In genomic region chr5:146442767-146443166, GRCm38 (mm10) we compare ENCODE assay signal across 27 mouse cellular contexts. TPM values are rescaled to one million over a fixed set of nuclear protein-coding genes. Genes with fewer than 3 reads are reported as not detected.
A peak's percentile ranks its signal among the peaks of the same experiment; 100 is the strongest.
DNase-seq lines count a peak whose midpoint lies in the region; ATAC-seq lines count a peak whose summit lies in the region.
"Had no signal": no experiment of that assay in that cellular context is flagged by ENCODE, and none has a peak within 500 bp of the region (broad histone marks: within the 10 kb centered on the region; RNA-seq: fewer than 3 reads in every experiment).

No protein-coding gene starts in this region.

- no peaks in the 10 kb centered on the region for H3K36me3 ChIP-seq in liver, embryonic 13.5 days
- H3K36me3 ChIP-seq: embryonic facial prominence, embryonic 15.5 days; heart, embryonic 15.5 days had no signal

- no peak overlapping the region for H3K4me2 ChIP-seq in liver, embryonic 13.5 days
- H3K4me2 ChIP-seq: embryonic facial prominence, embryonic 15.5 days; heart, embryonic 11.5 days; heart, embryonic 15.5 days; hindbrain, embryonic 12.5 days had no signal

- H3K9me3 ChIP-seq in liver, embryonic 13.5 days (replicated peaks): peaks cover 9% of the 10 kb centered on the region; the same call in 1 of the 2 replicates
- H3K9me3 ChIP-seq: embryonic facial prominence, embryonic 15.5 days; heart, embryonic 15.5 days had no signal

- DNase-seq in liver, embryonic 13.5 days: no peak
- no peak for DNase-seq in liver
- peak; percentile 12 to 13 for DNase-seq in right cerebral cortex, postnatal 10 days (ENCODE audit: low spot score in 2 of 2)
- no peak for DNase-seq in right cerebral cortex, postnatal 36 days (ENCODE audit: low spot score in 2 of 2)
- DNase-seq in ZHBTc4 (ENCODE audit: low read depth, low spot score): peak; percentile 51
- DNase-seq in layer of hippocampus, adult 11-12 months (ENCODE audit: low spot score): no peak
- DNase-seq: adrenal gland, adult 2 months; adrenal gland, postnatal 25 days; B cell, adult 2 months; cerebellum, adult 18-20 months; cerebellum, adult 9-11 months; cerebellum, postnatal 36 days; embryo, embryonic 11 days; gastrocnemius, postnatal 36 days; heart, adult 2 months; heart, postnatal 36 days had no signal

- no peak overlapping the region for H3K27ac ChIP-seq in liver, embryonic 13.5 days
- H3K27ac ChIP-seq: embryonic facial prominence, embryonic 15.5 days; forebrain, embryonic 10.5 days; heart, adult 2 months; heart, embryonic 15.5 days; hindbrain, embryonic 12.5 days had no signal

- H3K4me3 ChIP-seq in liver, embryonic 13.5 days (replicated peaks): no peak overlapping the region
- H3K4me3 ChIP-seq: embryonic facial prominence, embryonic 15.5 days; erythroblast, embryonic 14.5 days; forebrain, embryonic 10.5 days; heart, adult 2 months; heart, embryonic 15.5 days; hindbrain, embryonic 12.5 days had no signal

- WGBS in liver, embryonic 13.5 days (ENCODE audit: insufficient replicate concordance): 29% methylated on average over 2 of the region's 2 CpGs

- no peaks in the 10 kb centered on the region for H3K27me3 ChIP-seq in liver, embryonic 13.5 days
- H3K27me3 ChIP-seq: embryonic facial prominence, embryonic 15.5 days; heart, embryonic 15.5 days; hindbrain, embryonic 12.5 days had no signal

- H3K9ac ChIP-seq in liver, embryonic 13.5 days: no peak overlapping the region
- H3K9ac ChIP-seq: embryonic facial prominence, embryonic 15.5 days; heart, embryonic 15.5 days; hindbrain, embryonic 12.5 days had no signal

- no peaks in the 10 kb centered on the region for H3K4me1 ChIP-seq in liver, embryonic 13.5 days (replicated peaks)
- H3K4me1 ChIP-seq: embryonic facial prominence, embryonic 15.5 days; forebrain, embryonic 10.5 days; heart, embryonic 15.5 days; hindbrain, embryonic 12.5 days had no signal

- ATAC-seq in liver, embryonic 13.5 days (ENCODE audit: low read depth): 0 out of 2 replicates have a peak, but pooled peaks have one; percentile 23
- ATAC-seq: CD4-positive, CD25-positive, alpha-beta regulatory T cell, adult 4 months; forebrain, embryonic 14.5 days; hindbrain, embryonic 16.5 days; inflammation-experienced regulatory T-cells, adult 6 months had no signal

RNA-seq across cellular contexts. Expression of gene Gm6408, which starts 39.0 kb away (rescaled TPM):
- polyA plus RNA-seq in liver, embryonic 13.5 days (2015; fragmentation: Nextera tagmentation; extraction: Ambion mirVana): not detected in 2 replicates
- polyA plus RNA-seq: adrenal gland, adult 2 months; CD4-positive, CD25-positive, alpha-beta regulatory T cell, adult 4 months; embryonic facial prominence, embryonic 11.5 days; embryonic facial prominence, embryonic 15.5 days; erythroblast, embryonic 14.5 days; forebrain, embryonic 10.5 days; forebrain, embryonic 14.5 days; heart, adult 2 months; heart, embryonic 11.5 days; heart, embryonic 15.5 days; hindbrain, embryonic 12.5 days; hindbrain, embryonic 16.5 days; inflammation-experienced regulatory T-cells, adult 6 months had no signal

RNA-seq across cellular contexts. Expression of gene Gm6370, which starts 48.4 kb away (rescaled TPM):
- not detected in 2 replicates for polyA plus RNA-seq in liver, embryonic 13.5 days (2015; fragmentation: Nextera tagmentation; extraction: Ambion mirVana)
- polyA plus RNA-seq: adrenal gland, adult 2 months; CD4-positive, CD25-positive, alpha-beta regulatory T cell, adult 4 months; embryonic facial prominence, embryonic 11.5 days; embryonic facial prominence, embryonic 15.5 days; erythroblast, embryonic 14.5 days; forebrain, embryonic 10.5 days; forebrain, embryonic 14.5 days; heart, adult 2 months; heart, embryonic 11.5 days; heart, embryonic 15.5 days; hindbrain, embryonic 12.5 days; hindbrain, embryonic 16.5 days; inflammation-experienced regulatory T-cells, adult 6 months had no signal

RNA-seq across cellular contexts. Expression of gene Wasf3, which starts 58.0 kb away (rescaled TPM):
- 0.05 and 0.10 TPM in 2 replicates for polyA plus RNA-seq in liver, embryonic 13.5 days (2015; fragmentation: Nextera tagmentation; extraction: Ambion mirVana)
- polyA plus RNA-seq: CD4-positive, CD25-positive, alpha-beta regulatory T cell, adult 4 months; erythroblast, embryonic 14.5 days; inflammation-experienced regulatory T-cells, adult 6 months had no signal

RNA-seq across cellular contexts. Expression of gene 4930449I24Rik, which starts 59.4 kb away (rescaled TPM):
- polyA plus RNA-seq in liver, embryonic 13.5 days (2015; fragmentation: Nextera tagmentation; extraction: Ambion mirVana): not detected in 2 replicates
- polyA plus RNA-seq: adrenal gland, adult 2 months; CD4-positive, CD25-positive, alpha-beta regulatory T cell, adult 4 months; embryonic facial prominence, embryonic 11.5 days; embryonic facial prominence, embryonic 15.5 days; erythroblast, embryonic 14.5 days; forebrain, embryonic 10.5 days; forebrain, embryonic 14.5 days; heart, adult 2 months; heart, embryonic 11.5 days; heart, embryonic 15.5 days; hindbrain, embryonic 12.5 days; hindbrain, embryonic 16.5 days; inflammation-experienced regulatory T-cells, adult 6 months had no signal

Comparison
In these comparisons a context has a peak if more than half of its experiments do, and no peak if none do; other contexts are left out.
1. DNase-seq: peak in right cerebral cortex, postnatal 10 days (2 of 2) and ZHBTc4 (single experiment); none in liver, embryonic 13.5 days (single experiment), liver (single experiment), right cerebral cortex, postnatal 36 days (0 of 2) and layer of hippocampus, adult 11-12 months (single experiment).